Mouse (Mus musculus) urinary bladder, postnatal 14 days (tissue): Measurements from ENCODE around the gene Lpin2.

Experiments
- DNase-seq: peaks from one replicate; pipeline ENCODE4 v3.0.0; 2021; ENCODE audit warnings: low spot score

The Lpin2 gene

DNA sequence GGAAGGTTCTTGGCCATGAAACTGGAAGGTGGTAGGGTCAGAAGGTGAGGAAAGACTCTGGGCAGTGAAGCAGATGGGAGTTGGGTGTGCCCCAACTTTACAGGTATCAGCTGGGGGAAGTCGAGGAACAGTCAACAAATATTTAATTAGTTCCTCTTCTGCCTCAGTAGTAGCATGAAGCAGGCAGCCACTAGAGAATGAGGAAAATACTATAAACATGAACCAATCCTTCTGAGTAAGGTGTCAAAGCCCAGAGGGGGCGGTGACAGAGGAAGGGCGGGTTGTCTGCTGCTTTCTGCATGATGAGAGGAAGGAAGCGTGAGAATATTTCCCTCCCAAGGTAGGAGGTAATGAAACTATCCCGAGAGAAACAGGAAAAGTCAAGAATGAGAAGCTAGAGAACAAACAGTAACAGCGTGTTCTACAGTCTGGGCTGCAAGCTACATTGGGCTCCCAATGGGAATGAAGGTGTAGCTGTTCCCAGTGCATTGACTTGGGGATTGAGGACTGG, at the start of gene Lpin2:
Lpin2 (plus strand) TSS at position 350 of the 511 bp plus-strand sequence.
- DNase-seq, result no peak

DNA sequence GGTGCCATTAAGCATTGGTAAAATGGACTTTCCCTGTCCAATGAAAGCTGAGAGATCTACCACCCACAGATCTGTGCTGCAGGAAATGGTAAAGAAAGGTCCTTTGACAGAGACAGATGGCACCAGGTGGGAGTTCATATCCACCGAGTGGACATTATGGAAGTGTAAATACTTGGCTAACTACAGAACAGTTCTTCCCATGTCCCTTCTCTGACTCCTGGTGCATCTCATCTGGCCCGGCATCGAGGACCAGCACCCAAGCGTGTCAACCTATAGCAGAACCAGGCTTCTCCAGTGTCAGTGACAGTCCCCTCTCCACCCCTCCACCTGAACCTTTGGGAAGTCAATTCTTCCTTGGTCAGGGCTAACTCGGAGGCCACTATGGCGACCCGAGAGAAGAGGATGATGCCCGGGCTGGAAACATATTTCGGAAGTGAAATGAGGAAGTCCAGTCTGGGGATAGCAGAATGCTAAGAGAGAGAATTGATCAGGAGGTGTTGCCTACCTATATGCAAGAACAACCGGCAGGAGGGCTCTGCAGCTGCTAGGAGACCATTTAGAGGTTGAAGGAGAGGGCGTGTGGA, 49.4 kb upstream of the Lpin2 start:
- no peak for DNase-seq

DNA sequence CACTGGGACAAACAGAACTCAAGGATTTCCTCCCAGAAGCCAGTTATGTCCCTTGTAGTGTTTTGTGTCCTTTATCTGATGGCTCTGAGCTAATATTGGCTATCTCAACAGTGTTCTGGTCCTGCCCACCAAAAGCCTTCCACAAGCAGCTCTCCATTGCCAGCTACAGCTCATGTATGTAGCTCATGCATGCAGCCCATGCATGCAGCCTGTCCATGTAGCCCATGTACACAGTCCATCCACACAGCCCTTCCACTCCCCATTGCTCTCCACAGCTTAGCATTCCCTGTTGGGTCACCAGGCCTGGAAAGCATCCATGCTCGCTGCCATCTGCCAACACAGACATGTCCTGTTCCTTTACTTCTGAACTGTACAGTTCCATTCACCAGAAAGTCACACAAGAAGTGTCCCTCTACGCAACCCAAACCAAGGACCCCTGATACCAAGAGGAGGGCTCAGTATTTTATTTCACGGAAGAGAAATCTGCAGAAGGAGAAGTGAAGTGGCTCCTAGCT, 47.9 kb upstream of the Lpin2 start:
- no peak for DNase-seq

DNA sequence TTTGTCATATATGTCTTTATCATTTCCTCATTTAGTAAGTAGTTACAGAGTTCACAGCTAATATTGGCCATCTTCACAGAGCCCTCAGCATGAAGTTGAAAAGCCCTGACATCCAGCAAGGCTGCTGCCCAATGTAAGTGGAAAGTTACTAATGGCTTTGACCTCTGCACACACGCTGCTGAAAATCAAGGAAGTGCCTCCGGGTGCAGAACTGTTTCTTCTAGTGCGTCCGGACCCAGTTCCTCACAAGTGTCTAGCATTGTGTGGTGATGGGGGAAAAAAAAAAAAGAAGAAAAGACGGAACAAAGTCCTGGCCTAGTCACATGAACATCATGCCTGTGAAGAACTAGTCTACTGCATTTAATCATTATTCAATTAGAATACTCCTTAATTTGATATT, 47.3 kb upstream of the Lpin2 start:
- DNase-seq, result no peak

DNA sequence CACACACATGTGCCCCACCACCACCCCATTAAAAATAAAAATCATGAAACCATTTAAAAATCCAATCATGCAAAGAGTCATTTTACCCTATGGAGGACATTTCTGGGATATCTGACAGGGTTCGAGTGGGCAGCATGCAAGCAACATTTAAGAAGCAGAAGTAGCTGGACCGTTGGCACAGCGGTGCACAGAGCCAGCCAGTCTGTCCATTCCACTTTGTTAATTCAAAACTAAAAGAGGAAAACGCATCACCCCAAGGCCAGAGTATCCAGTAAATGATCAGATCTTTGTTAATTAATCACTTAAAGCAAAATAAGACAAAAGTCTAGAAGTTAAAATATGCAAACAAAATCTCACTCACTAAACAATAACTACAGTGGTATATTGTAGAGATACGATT, 46.5 kb upstream of the Lpin2 start:
- DNase-seq, result no peak

DNA sequence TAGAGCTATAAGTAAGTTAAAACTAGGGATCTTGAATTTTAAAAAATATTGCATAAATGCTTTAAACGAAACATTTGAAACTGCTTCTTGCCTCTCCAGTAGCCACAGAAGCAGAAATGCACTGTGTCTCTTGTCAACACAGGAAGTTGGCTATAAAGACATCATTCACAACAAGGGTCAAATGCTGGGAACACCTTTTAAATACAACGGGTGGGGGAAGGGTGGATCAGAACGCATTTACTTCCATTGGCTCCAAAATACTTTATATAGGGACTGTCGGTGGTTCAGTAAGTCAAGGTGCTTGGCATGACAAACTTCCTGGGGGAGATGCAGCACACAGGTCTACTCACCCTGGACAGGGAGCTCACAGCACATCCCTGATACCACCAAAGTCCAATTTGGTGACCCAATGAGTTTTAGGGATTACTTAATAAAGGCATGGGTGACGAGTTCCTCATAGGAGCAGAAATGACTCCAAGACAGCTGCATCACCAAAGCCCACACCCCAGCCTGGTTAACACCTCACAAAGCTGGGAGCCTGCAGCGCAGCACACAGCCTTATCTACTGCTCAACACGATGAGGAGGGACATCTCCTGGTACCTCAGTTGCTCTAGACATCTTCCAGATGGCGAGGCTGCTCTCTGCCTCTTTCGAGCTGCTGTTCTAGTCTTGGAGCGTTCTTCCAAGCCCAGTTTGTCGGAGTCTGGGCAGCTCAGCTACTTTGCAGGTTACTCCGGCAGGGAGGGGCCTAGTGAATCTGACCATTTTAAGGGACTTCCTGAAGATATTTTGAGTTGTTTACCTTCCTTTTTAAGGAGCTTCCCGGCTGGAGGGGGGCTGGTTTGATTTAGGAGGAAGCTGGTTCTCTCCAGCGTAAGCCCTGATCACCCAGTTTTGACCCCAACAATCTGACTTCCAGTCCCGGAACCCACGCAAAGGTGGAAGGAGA, 45.7 kb upstream of the Lpin2 start:
- DNase-seq, result no peak

DNA sequence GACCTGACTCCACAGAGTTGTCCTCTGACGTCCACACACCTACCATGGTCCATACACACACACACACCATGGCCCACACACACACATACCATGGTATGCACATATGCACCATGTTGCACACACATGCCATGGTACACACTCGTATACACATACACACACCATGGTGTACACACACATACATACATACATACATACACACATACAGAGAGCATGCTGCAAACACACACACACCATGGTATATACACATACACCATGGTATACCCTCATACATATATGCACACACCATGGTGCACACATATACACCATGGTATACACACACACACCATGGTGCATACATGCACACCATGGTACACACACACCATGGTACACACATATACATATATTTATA, 45.0 kb upstream of the Lpin2 start:
- DNase-seq, result no peak

DNA sequence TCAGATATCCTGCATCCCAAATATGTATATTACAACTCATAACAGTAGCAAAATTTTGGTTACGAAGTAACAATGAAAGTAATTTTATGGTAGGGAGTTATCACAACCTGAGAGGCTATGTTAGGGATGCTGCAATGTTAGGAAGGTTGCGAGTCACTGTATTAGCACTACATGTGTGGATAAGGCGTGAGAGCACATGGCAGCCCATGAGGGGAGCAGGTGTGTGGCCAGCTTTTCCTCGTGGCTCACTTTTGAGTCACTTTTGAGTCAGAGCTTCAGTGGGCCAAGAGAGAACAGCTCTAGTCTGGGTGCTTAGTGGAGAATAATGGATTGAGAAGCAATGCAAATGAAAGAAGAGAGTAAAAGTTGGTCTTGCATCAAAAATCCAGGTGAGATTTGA, 40.3 kb upstream of the Lpin2 start:
- no peak for DNase-seq

DNA sequence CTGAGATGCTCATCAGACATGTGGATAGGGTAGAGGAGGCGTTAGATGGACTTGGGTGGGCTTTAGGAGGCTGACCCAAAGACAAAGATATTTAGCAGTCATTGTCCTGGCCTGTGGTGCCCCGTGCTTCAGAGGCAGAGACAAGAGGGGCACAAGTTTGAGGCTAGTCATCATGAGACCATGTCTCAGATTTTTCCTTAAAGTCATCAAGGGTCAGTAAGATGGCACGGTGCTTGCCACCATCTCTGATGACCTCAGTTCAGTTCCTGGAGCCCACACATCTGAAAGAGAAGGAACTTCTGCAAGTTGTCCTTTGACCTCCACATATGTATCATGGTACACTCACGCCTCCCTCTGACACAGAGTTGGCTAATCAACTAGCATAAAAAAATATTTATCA, 39.2 kb upstream of the Lpin2 start:
- no peak for DNase-seq

DNA sequence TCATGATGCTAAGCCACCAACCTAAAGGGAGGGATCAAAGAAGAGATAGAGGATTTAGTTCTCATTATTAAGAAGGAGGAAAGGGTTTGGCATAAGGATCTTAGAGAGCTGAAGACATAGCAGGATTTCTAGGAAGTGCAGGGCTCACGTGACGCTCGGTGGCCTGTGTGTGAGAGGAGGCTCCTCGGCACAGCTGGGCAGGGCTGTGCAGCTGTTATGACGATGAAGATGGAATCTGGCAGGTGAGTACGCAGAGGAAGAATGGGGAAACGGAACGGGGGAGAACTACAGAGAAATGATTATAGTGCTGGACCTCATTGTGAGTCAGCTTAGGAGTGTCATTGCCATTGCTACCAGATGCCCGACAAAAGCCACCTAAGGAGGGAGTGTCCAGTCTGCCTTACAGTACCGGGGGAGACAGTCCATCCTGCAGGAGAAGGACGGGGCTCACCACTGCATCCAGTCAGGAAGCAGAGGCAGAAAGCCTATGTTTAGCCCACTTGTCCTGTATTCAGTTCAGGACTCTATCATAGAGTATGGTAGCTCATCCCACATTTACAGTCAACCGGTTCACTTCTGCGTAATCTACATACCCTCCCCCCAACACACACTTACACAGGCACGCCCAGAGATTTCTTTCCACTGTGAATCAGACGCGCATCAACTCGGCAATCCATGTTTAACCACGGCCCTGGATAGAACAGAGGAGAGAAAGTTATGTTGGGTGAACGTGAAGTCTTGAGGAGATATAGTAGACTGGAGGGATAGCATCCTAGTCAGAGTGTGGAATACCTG, 37.8 kb upstream of the Lpin2 start:
- no peak for DNase-seq

DNA sequence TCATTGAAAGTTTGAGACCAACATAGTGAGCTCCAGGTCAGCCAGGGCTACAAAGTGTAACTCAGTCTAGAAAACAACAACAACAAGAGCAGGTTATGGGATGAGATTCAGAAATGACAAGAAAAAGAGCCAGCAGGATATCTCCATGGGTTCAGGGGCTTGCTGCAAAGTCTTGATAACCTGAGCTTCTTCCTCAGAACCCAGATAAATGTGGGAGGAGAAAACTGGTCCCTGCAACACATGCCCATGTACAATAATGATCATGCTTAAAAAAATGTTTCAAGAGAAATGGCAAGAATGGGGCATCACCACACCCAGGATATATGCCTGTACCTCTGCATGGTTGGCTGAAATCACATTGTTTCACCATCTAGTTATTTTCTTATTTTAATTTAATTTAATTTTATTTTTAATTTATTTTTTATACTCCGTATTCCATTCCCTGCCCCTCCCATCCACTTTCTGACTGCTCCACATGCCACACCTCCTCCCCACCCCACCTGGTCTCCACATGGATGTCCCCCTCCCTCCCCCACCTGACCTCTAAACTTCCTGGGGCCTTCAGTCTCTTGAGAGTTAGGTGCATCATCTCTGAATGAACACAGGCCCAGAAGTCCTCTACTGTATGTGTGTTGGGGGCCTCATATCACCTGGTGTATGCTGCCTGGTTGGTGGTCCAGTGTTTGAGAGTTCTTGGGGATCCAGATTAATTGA, 37.0 kb upstream of the Lpin2 start:
- DNase-seq, result no peak

DNA sequence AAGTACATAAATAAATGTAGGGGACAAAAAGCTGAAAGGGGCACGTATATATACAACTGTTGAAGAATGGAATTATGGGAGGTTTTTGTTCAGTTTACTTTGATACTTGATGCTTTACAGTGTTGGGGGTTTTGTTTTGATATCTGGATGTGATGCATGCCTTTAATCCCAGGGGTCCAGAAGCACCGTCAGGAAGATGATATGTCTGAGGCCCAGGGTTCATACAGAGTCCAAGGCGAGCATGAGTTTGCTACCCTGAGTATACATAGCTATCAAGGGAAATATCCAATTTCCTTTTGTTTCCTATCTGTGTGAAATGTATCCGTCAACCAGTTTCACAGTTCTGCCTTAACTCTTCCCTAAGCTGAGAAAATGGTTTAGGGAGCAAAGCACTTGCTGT, 29.0 kb upstream of the Lpin2 start:
- no peak for DNase-seq

DNA sequence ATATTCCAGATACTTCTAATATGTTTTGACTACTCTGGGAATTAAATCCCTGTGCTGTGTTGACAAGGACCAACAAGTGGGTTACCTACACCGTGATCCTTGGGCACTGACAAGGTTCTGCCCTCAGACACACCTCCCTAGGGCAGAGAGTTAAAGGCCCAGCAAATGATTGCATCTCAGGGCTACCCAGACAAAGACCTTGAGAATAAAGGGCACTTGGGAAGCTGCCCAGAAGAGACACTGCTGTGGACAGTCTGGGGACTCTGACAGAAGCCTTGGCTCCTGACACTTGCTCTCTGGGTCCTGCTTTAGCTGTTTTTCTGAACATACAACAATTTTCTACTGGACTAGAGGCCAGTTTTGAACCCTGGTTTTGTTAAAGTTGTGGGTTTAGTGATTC, 27.1 kb upstream of the Lpin2 start:
- DNase-seq, result no peak

DNA sequence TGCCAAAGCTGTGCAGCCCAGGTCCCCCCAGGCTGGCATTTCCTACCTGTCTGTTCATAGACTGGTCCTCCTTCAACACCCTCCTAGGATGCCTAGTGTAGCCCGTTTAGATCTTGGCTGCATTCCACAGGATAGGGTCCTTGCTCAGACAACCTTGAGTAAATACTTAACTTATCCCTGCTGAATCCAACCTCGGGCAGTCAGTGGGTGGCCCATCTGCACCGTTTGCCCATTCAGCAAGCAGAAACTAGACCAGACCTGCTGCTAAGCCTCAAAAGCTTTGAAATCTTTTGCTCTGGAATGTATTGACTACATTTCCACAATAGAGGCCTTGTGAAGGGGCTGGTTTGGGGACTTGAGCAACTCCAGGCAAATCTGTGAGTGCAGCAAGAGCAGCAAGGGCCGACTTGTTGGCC, 23.2 kb upstream of the Lpin2 start:
- peak; percentile 56 for DNase-seq

DNA sequence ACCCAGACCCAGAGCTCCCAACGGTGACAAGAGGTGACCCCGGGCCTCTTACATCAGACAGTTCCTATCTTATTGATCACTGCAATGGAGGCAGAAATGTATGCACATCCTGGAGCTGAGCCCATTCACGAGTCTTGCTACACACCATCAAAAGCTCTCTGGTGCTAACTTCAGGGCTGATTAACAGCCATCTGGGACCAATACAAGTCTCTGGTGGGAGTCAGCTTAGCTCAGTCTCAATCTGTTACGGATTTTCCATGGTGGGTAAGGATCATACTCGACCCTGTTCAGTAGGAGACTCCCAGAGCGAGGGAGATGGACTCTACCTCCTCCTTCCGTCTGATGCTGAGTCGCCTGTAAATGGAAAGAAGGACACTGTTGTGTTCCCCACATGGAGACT, 22.6 kb upstream of the Lpin2 start:
- no peak for DNase-seq

DNA sequence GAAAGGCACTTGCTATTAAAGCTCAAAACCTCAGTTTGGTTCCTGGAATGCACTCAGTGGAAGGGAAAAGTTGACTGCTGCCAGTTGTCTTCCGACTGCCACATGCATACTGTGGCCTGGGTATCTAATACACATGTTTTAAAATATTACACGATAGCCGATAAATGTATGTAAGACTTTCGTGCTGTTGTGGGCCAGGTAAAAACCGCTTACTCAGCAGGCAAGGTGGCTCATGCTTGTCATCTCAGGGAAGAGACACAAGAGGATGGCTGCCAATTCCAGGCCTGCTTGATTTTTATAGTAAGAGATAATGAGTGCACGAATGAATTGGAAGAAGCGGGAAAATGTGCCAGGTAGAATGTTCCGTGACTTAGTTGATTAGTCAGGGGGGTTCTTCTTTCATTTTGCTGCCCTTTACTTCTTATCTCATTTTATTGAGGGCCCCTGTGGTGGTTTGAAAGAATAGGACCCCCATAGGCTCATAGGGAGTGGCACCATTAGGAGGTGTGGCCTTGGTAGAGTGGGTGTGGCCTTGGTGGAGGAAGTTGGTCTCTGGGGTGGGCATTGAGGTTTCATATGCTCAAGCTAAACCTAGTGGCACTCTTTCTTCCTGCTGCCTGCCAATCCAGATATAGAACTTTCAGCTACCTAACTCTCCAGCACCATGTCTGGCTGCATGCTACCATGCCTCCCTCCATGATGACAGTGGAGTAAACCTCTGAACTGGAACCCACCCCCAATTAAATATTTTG, 21.9 kb upstream of the Lpin2 start:
- DNase-seq, result no peak

DNA sequence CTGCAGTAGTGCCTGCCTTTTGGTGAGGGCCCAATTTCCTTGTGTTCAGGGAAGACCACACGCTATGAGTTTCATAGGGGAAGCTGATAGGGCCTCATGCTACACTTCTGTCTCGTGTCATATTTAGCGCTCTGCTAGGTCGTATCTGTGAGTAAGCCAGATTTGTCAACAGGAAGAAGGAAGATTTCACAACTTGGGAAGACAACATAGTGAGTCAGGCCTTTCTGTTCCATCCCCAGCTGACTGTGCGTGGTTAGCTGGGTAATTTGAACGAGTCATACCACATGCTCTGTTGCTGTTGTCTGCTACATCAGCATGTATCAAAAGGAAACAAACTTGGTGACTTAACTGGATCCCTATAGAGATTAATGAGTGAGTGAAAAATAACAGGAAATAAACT, 17.4 kb upstream of the Lpin2 start:
- peak; percentile 23 for DNase-seq

DNA sequence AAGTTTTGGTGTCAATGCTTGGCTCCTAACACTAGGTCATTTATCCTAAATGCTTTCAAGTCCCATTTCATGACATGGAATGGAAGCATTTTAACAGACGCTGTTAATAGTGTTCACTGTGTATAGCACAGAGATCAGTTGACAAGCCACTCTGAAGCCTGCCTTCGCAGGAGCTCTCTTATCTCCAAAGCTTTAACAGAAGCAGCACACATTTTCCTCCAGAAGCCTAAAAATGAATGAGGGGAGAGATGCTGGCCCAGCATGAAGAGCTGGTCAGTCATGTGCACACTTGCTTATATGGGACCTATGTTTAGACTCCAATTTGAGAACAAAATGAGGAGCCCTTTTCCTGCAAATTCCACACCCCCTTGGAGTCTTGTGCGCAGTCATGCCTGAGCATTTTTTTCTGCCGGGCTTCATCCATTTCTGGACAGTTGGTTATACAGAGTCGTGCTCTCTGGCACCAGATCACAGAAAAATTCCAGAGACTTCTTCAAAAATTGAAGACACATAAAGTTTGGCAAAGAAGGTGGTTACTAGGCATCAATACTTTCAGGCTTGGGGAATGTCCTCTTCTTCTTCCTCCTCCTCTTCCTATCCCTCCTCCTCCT, 14.1 kb upstream of the Lpin2 start:
- no peak for DNase-seq

DNA sequence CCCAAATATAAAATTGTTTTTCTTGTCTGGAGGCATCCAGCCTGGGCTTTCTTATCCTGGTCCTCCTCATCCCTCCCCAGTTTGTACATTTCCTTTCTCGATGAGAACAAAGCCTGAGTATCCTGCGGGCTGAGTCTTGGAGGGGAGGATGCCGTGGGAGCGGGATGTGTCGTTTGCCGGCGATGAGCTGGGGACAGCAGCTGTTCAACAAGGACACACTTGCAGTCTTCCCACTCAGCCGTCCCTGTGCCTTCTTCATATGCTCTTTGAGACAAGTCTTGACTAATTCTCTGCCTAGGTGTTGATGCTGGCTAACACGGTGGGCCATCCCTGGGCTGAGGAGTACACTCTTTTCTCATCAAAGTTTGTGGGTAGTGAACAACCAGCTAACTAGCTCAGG, 13.5 kb upstream of the Lpin2 start:
- DNase-seq, result no peak

DNA sequence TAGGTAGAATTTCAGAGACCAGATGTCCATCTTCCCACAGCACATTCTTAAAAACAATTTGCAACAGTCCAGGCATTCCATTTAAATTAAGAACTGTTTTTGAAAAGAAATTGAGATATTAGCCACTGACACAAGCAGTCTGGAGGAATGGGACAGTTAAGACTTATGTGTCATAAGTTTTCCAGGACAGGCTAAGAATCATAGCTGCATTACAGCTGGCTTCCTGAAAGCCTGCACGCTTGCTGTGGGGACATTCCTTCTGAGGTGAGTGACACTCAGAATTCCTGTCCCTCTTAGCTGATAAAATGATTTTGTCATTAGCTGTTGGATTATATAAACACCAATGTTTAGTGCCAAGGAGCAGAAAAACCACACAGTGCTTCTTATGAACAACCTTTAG, 12.7 kb upstream of the Lpin2 start:
- DNase-seq, result no peak

DNA sequence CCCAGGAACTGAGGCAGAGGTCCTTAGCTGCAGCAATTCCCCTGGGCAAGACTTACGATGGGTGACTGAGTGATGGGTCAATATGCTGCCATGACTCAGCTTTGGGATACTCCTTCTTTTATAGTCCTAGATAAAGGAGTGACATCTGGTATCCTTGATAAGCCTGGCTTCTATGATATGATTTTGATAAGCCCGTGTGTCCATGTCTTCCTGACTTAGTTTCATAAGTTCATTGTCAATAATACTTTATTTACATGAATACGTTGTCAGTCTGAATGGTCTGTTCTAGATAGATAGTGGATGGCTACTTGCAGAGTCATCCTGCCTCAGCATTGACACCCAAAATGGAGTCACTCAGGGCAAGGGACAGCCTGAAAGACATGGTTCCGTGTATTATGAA, 11.2 kb upstream of the Lpin2 start:
- DNase-seq, result no peak
